Mouse (Mus musculus): ENCODE results near the gene Racgap1. TPM values are rescaled to one million over a fixed set of nuclear protein-coding genes. Genes with fewer than 3 reads are reported as not detected.
A peak's percentile ranks its signal among the peaks of the same experiment; 100 is the strongest.

Racgap1 gene
- polyA plus RNA-seq, 1 experiment from 2014 or later, result 219 TPM

DNA sequence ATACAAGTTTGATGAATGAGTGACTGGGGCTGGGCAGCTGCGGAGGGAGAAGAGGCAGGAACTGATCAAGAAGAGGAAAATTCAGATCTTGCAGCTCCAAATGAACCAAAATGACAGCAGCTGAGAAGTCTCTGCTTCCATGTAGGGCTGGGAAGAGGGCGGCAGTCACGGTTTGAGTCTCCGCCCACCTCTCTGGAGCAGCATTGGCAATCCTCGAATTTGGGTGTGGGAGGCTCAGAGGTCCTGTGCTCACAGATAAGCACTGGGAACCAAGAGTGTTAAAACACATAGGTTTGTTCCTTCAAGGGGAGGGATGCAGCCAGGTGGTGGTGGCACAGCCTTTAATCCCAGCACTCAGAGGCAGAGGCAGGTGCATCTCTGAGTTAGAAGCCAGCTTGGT, 44.9 kb downstream of the Racgap1 start:
- DNase-seq (ENCODE audit: low spot score), result no peak
- Histone ChIP-seq H3K36me3 (no peaks in the 10 kb centered on the region), H3K27me3 (ENCODE audit: insufficient read depth, poor library complexity, severe bottlenecking) (peaks cover 61% of the 10 kb centered on the region), H3K4me1 (replicated peaks) (peaks cover 85% of the 10 kb centered on the region), H3K9me3 (no peaks in the 10 kb centered on the region), H3K27ac (peak overlapping the region; percentile 79), H3K4me3 (no peak overlapping the region)
- WGBS, result 39% methylated on average over 5 of the region's 5 CpGs

DNA sequence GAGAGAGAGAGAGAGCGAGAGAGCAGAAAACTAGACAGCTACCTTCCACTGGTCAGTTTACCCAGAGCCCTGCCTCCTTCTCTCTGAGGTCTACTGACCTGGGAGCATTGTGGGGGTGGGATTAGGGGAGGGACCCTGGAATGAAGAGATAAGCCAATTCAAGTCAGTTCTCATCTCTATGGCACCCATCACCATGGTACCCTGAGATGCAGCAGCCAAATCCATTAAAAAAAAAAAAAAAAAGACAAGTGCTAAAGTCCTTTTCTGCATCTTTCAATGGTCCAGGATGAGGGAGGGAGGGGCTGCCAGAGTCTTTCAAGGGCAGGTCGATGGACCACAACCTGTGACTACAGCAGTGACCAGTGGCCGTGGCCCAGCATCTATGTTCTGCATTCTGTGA, 45.9 kb downstream of the Racgap1 start:
- Histone ChIP-seq H3K9me3 (no peaks in the 10 kb centered on the region), H3K27ac (no peak overlapping the region), H3K4me1 (replicated peaks) (peaks cover 87% of the 10 kb centered on the region), H3K4me3 (no peak overlapping the region), H3K27me3 (ENCODE audit: insufficient read depth, poor library complexity, severe bottlenecking) (peaks cover 70% of the 10 kb centered on the region), H3K36me3 (no peaks in the 10 kb centered on the region)
- WGBS, result 78% methylated on average over 3 of the region's 3 CpGs
- no peak for DNase-seq (ENCODE audit: low spot score)

DNA sequence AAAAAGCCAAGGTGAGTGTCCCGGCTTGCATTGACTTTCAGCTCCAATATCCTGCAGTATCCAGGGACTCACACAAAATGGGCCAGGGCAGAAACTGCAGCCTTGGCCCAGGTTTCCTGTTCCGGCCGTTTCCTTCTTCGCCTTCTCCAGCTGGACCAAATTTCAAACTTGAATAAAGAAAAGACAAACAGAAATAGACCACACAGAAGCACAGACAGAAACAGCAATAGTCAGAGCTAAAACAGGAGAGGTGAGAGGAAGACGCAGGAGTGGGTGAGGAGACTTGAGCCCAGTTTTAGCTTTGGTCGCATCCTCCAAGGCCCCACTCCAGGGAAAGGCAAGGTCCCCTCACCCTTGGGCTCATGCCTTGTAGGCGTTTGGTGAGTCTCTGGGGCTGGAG, 48.2 kb downstream of the Racgap1 start:
- WGBS, result 85% methylated on average over 7 of the region's 7 CpGs
- H3K27me3 ChIP-seq (ENCODE audit: insufficient read depth, poor library complexity, severe bottlenecking), result peaks cover 77% of the 10 kb centered on the region
- no peaks in the 10 kb centered on the region for H3K36me3 ChIP-seq
- H3K4me1 ChIP-seq (replicated peaks), result peaks cover 92% of the 10 kb centered on the region
- DNase-seq (ENCODE audit: low spot score), result no peak
- no peak overlapping the region; the same call in 1 of the 2 replicates for H3K4me3 ChIP-seq
- peak overlapping the region; percentile 80 for H3K27ac ChIP-seq
- no peaks in the 10 kb centered on the region for H3K9me3 ChIP-seq

DNA sequence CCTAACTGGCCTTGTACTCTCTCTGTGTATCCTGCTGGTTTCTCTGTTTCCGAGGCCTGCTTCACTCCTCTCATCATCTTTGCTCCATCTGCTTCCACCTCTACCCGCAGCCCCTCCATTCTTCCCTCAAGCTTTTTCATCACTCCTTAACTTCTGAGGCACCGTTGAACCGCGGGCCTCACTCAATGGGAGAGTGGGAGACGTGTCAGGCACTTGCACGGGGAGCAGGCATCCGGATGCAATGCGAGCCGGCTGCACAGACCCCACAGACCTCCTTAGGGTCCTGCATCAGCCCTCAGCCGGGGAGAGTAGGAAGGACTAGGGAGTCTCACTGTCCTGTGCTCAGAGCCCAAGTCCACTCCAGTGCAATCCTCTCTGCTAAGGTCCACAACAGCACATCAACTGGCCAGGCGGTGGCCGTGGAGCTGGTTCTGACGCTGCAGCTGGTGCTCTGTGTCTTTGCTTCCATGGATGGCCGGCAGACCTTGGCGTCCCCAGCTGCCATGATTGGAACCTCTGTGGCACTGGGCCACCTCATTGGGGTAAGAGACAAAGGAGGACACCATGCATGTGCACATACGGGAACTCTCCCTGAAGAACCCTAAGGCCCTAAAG, 49.1 kb downstream of the Racgap1 start:
- Histone ChIP-seq H3K27me3 (ENCODE audit: insufficient read depth, poor library complexity, severe bottlenecking) (peaks cover 86% of the 10 kb centered on the region), H3K36me3 (no peaks in the 10 kb centered on the region), H3K4me3 (no peak overlapping the region), H3K27ac (peak overlapping the region; percentile 80), H3K4me1 (replicated peaks) (peaks cover 92% of the 10 kb centered on the region), H3K9me3 (no peaks in the 10 kb centered on the region)
- WGBS, result 71% methylated on average over 17 of the region's 17 CpGs
- no peak for DNase-seq (ENCODE audit: low spot score)

DNA sequence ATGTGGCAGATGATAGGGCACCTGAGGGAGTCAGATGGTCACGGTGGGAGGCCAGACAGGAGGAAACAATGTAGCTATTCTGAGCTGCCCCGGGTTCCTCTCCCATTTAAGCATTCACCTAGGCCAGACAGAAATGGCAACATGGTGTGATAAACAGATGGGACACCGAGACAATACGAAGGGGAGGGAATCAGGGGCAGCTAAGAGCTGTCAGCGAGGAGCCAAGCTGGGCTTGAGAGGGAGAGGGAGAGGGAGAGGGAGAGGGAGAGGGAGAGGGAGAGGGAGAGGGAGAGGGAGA, 49.7 kb downstream of the Racgap1 start:
- Histone ChIP-seq H3K4me1 (replicated peaks) (peaks cover 92% of the 10 kb centered on the region), H3K27ac (peak overlapping the region; percentile 78), H3K36me3 (no peaks in the 10 kb centered on the region), H3K9me3 (no peaks in the 10 kb centered on the region), H3K4me3 (no peak overlapping the region), H3K27me3 (ENCODE audit: insufficient read depth, poor library complexity, severe bottlenecking) (peaks cover 89% of the 10 kb centered on the region)
- WGBS, result 22% methylated on average over 5 of the region's 5 CpGs
- DNase-seq (ENCODE audit: low spot score), result no peak

DNA sequence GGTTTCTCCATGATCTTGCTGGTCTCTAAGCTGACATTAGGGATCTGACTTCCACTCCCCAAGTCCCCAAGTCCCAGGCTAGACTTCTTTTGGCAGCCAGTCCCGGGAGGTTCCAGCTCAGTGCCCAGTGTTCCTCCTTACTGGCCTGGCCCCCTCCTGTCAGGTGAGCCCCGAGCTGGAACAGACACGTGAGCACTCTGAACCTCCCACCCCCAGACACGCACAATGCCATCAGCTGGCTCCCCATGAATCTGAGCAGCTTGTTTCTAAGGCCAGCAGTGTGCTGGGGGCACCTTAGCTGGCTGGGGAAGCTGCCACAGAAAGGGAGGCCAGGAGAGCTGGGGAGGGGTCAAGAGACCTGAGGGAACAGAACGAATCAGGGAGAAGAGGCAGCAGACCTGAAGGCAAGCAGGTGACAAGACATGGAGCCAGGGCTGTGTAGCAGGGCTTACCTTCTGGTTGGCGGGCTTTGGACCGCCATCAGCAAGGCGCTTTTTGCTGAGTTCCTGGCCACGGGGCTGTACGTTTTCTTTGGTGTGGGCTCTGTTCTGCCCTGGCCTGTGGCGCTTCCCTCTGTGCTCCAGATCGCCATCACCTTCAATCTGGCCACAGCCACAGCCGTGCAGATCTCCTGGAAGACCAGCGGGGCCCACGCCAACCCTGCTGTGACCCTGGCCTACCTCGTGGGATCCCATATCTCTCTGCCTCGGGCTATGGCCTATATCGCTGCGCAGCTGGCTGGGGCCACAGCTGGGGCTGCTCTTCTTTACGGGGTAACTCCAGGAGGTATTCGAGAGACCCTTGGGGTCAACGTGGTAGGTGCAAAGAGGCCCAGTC, 50.3 kb downstream of the Racgap1 start, which contains the start of gene Aqp6:
TSS of gene Aqp6 (plus strand) at position 415 of the 837 bp plus-strand sequence.
- no peak for DNase-seq (ENCODE audit: low spot score)
- H3K27me3 ChIP-seq (ENCODE audit: insufficient read depth, poor library complexity, severe bottlenecking), result peaks cover 87% of the 10 kb centered on the region
- H3K4me1 ChIP-seq (replicated peaks), result peaks cover 91% of the 10 kb centered on the region
- H3K27ac ChIP-seq, result peak within 1 kb of the TSS; percentile 80
- H3K9me3 ChIP-seq, result no peaks in the 10 kb centered on the region
- H3K4me3 ChIP-seq, result peak within 1 kb of the TSS; percentile 18; the same call in 1 of the 2 replicates
- H3K36me3 ChIP-seq, result no peaks in the 10 kb centered on the region
- WGBS, result 47% methylated on average over 22 of the region's 22 CpGs

DNA sequence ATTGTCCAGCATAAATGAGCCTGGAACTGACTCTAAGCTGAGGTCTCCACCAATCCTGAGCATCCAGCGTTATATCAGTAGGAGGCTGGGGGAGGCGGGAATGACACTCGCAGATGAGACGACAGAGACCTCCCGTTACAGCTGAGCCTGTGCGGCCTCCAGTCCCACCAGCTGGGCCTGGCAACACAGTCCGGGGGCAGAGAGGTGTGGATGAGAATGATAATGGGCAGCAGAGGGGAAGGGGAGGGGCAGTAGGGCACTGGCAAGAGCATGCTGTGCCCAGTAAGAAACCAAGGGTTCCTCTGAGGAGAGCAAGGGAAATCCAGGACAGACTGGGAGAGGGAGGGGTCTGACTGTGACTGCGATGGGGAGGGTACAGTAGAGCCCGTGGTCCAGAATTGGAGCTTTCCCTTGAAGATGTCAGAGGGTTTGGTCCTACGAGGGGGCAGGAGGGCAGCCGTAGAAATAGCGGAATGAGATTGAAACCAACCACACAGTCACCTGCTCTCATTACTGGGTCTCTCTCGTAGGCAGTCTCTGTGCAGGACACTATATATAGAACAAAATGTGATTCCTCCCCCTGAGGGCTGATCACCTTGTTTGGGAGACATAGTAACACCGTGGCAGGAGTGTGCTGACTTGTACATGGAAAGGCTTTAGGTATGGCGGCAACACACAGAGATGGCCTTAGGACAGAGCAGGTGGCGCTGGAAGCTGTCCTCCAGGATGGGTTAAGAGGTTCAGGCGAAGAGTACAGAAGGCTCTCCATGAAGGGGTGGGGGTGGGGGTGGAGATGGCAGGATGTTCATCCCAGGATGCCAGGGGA, 52.0 kb downstream of the Racgap1 start:
- Histone ChIP-seq H3K9me3 (no peaks in the 10 kb centered on the region), H3K4me3 (peak overlapping the region; percentile 4; the same call in 1 of the 2 replicates), H3K4me1 (replicated peaks) (peaks cover 79% of the 10 kb centered on the region), H3K27me3 (ENCODE audit: insufficient read depth, poor library complexity, severe bottlenecking) (peaks cover 86% of the 10 kb centered on the region), H3K36me3 (no peaks in the 10 kb centered on the region), H3K27ac (peak overlapping the region; percentile 78)
- no peak for DNase-seq (ENCODE audit: low spot score)
- 54% methylated on average over 17 of the region's 17 CpGs for WGBS

DNA sequence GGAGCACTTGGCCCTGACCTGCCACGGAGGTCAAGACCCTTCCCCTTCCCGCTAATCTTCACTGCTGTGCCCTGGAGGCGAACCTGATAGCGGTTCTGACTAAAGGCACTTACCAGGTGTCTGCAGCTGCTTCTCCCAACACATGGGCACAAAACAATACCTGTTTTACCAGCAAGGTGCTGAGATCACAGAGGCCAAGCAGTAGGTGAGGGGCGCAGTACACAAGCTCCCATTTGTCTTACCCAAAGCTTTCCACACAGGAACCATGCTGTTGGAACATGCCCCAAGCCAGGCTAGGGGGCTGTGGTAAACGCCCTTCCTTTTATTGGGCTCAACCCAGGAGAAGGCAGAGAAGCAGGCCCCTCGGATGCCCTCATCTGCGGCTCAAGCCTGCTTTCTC, 53.9 kb downstream of the Racgap1 start:
- Histone ChIP-seq H3K4me3 (no peak overlapping the region), H3K4me1 (replicated peaks) (peaks cover 61% of the 10 kb centered on the region), H3K27me3 (ENCODE audit: insufficient read depth, poor library complexity, severe bottlenecking) (peaks cover 86% of the 10 kb centered on the region), H3K36me3 (no peaks in the 10 kb centered on the region), H3K27ac (peak overlapping the region; percentile 72), H3K9me3 (no peaks in the 10 kb centered on the region)
- WGBS, result 59% methylated on average over 8 of the region's 8 CpGs
- no peak for DNase-seq (ENCODE audit: low spot score)

DNA sequence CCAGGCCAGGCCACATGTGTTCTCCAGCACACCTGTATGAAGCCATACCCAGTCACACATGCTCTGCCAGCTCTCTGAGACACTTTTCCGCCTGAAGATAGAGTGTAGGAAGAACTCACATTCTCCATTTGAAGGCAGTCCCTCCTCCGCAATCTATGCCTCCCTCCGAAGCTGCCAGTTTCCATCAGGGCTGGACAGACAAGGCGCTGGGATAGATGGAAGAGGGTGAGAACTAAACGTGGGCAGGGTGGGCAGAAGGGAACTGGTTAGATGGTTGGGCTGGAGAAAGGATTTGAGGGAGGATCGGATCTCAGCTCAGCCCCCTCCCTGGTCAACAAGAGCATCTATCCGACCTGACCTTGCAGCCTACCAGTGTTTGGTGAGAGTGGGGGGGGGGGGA, 54.6 kb downstream of the Racgap1 start:
- Histone ChIP-seq H3K36me3 (no peaks in the 10 kb centered on the region), H3K4me1 (replicated peaks) (peaks cover 54% of the 10 kb centered on the region), H3K4me3 (0 out of 2 replicates have a peak overlapping the region, but pooled peaks have one; percentile 3), H3K27me3 (ENCODE audit: insufficient read depth, poor library complexity, severe bottlenecking) (peaks cover 88% of the 10 kb centered on the region), H3K27ac (peak overlapping the region; percentile 72), H3K9me3 (no peaks in the 10 kb centered on the region)
- WGBS, result 56% methylated on average over 7 of the region's 7 CpGs
- DNase-seq (ENCODE audit: low spot score), result no peak

DNA sequence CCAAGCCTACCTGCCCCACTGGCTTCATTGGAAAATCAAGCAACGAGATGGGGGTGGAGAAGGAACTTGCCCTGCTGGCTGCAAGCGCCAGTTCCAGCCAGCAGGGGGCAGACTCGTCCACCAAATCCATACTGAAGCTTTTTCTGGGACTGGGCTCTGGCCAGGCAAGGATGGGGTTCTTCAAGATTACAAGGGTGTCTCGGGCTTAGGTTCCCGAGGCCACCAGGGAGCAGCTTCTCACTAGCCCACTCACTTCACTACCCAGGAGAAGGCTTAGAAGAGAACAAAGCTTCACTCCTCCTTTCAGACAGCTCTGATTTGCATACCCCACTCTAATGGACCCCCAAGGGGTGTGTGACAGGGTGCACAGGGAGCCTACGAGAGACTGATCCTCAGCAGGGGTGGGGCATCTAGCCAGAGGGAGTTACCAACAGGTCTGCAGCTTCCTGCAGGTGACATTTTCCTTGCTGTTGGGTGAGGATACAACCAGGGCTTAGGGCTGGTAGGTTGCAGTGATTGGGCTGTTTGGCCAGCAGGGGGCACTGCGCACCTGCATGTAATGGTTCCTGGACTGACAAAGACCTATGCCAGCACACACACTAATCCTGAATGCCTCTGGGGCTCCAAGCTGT, 55.3 kb downstream of the Racgap1 start:
- peaks cover 51% of the 10 kb centered on the region for H3K4me1 ChIP-seq (replicated peaks)
- H3K9me3 ChIP-seq, result no peaks in the 10 kb centered on the region
- H3K36me3 ChIP-seq, result no peaks in the 10 kb centered on the region
- H3K27me3 ChIP-seq (ENCODE audit: insufficient read depth, poor library complexity, severe bottlenecking), result peaks cover 88% of the 10 kb centered on the region
- DNase-seq (ENCODE audit: low spot score), result peak; percentile 89
- peak overlapping the region; percentile 72 for H3K27ac ChIP-seq
- 2% methylated on average over 7 of the region's 7 CpGs for WGBS
- 0 out of 2 replicates have a peak overlapping the region, but pooled peaks have one; percentile 3 for H3K4me3 ChIP-seq

DNA sequence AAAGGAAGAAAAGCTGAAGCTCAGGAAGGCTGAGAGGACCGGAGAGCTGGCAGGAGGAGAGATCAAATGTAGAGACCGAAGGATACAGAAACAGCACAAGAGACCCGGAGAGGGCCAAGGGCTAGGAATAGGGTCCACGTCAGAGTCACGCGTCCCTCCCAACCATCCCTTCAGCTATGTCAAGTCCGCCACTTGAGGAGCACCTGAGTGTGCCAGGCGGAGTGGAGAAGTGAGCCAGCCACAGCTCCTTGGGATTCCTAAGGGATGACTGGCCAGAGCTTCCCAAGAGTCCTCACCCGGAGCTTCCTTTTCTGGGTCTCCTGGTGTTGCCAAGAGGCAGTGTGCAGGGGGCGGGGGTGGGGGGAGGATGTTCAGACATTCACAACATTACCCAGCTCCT, 56.5 kb downstream of the Racgap1 start:
- H3K4me3 ChIP-seq, result no peak overlapping the region
- H3K27ac ChIP-seq, result no peak overlapping the region
- H3K36me3 ChIP-seq, result no peaks in the 10 kb centered on the region
- WGBS, result 86% methylated on average over 10 of the region's 10 CpGs
- no peaks in the 10 kb centered on the region for H3K9me3 ChIP-seq
- peaks cover 49% of the 10 kb centered on the region for H3K4me1 ChIP-seq (replicated peaks)
- no peak for DNase-seq (ENCODE audit: low spot score)
- H3K27me3 ChIP-seq (ENCODE audit: insufficient read depth, poor library complexity, severe bottlenecking), result peaks cover 88% of the 10 kb centered on the region

DNA sequence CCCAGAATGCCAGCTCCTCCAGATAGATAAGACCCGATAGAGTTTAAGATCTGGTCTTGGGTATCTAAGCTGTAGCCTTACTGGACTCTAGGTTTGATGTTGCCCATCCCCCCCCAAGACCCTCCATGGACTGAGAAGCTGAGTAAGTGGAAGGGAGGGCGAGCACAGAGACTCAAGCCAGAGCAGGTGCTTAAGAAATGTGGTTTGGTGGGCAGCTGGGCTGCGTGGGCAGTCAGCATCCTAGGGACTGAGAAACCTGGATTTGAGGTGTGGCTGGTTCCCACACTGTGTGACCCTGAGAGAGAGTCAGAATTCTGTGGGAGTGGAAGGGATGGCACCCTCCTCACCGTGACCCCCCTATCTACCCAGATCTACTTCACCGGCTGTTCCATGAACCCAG, 58.6 kb downstream of the Racgap1 start:
- 88% methylated on average over 5 of the region's 5 CpGs for WGBS
- peaks cover 94% of the 10 kb centered on the region for H3K27me3 ChIP-seq (ENCODE audit: insufficient read depth, poor library complexity, severe bottlenecking)
- H3K4me1 ChIP-seq (replicated peaks), result peaks cover 45% of the 10 kb centered on the region
- DNase-seq (ENCODE audit: low spot score), result no peak
- no peaks in the 10 kb centered on the region for H3K9me3 ChIP-seq
- no peak overlapping the region for H3K27ac ChIP-seq
- no peaks in the 10 kb centered on the region for H3K36me3 ChIP-seq
- no peak overlapping the region for H3K4me3 ChIP-seq

All from hindbrain, embryonic 10.5 days (tissue).